Mouse (Mus musculus) G1E-ER4 (cell line): Measurements from ENCODE around the gene Cdca7l. TPM values are rescaled to one million over a fixed set of nuclear protein-coding genes. Genes with fewer than 3 reads are reported as not detected.

Experiments used
- GATA1 ChIP-seq: IDR thresholded peaks from one replicate; pipeline ENCODE4 v1.8.0; 2012; ENCODE audit warnings: low read length, inconsistent platforms
- polyA plus RNA-seq: library from polyadenylated mRNA; stranded (reverse); fragments of >175 nt; gene quantifications from 2 replicates; pipeline ENCODE4 v1.2.3, GENCODE M21; 2012

Gene Cdca7l
- polyA plus RNA-seq, 1 experiment = 5.9 TPM

DNA sequence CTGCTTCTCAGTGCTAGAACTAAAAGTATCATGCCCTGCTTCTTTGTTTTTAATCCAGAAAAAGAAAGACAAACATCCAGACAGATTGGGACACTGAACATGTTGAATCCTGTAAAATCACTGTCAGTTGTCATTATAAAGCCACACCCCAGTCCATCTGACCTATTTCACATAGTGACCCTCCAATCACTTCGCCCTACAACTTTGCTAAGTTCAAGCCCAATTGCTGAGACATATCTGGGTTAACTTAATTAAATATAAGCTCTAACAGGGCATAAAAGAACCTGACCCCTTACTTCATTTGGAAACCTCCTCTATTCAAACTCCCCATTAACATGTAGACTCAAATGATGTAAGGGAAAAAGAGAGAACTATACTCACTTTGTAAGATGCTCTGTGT, 107.3 kb downstream of the Cdca7l start:
- no peak for TF ChIP-seq GATA1

DNA sequence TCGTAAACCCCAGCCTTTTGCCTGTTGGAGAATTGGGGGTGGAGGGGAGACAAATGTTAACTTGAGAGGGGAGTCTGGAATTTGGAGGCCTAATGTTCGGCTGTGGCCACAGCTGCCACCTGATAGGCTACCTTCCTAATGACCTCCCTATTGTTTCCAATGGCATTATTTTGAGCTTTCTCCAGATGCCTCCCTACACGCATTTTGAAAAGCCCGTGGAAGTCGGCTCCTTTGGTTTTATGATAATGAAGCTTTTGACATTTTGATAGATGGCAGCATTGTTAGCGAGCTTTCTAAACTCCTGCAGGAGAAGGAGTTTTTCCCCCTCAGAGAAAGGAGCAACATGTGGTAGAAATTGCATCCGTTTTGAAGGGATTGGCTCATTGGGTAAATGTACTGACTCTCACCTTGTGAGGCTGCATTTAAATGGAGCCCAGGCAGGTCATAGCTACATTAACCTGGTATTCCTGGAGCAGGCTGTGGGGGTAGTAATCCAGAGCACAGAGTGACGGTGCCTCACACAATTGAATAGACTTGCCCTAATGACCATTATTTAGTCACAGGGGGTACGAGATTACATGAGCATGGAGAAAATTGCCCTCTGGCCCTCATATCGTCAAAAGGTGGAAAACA, 110.6 kb downstream of the Cdca7l start:
- no peak for TF ChIP-seq GATA1

DNA sequence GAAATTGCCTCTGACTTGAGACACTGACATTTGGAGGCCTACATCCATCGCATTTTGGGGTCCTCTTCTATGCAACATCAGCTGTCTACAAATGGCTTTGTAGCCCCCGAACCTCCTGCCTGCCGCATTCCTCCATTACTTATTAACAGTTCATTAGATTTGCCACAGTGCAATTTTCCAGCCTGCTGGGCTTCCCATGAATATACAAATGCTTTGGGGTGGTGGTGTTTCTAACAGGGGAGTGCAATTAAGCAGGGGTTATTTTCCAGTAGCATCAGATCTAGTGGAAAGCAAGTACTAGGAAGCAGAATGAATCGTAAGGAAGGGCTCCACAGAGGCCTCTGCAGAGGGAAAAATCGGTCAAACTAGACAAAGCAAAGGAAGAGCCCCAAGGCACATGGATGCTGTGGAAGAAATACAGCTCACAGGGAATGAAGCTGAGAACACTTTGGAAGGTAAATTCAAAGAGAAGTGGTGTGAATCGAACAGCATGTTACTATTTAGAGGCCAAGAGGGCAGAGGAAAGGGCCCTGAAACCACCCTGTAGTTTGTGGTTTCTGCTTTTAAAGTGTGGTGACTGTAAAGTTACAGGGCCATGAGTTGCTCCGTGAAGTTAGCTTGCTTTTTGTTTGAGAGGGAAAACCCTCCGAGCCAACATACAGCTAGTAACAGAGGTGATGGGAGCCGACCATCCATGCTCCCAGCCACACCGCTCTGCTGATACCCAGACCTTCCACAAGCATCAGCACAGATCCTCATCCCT, 111.9 kb downstream of the Cdca7l start:
- no peak for TF ChIP-seq GATA1
